Mouse (Mus musculus): ENCODE data around the gene Sap30. TPM values are rescaled to one million over a fixed set of nuclear protein-coding genes. Genes with fewer than 3 reads are reported as not detected.

Sap30 gene
- polyA plus RNA-seq (2012; rRNA removed) = 10.7 and 11.1 TPM in 2 replicates

GRCm38 (mm10) chr8:57487441-57488155 is at the start of gene Sap30:
Gene Sap30, minus strand, starts transcription at chr8:57487860.

DNA sequence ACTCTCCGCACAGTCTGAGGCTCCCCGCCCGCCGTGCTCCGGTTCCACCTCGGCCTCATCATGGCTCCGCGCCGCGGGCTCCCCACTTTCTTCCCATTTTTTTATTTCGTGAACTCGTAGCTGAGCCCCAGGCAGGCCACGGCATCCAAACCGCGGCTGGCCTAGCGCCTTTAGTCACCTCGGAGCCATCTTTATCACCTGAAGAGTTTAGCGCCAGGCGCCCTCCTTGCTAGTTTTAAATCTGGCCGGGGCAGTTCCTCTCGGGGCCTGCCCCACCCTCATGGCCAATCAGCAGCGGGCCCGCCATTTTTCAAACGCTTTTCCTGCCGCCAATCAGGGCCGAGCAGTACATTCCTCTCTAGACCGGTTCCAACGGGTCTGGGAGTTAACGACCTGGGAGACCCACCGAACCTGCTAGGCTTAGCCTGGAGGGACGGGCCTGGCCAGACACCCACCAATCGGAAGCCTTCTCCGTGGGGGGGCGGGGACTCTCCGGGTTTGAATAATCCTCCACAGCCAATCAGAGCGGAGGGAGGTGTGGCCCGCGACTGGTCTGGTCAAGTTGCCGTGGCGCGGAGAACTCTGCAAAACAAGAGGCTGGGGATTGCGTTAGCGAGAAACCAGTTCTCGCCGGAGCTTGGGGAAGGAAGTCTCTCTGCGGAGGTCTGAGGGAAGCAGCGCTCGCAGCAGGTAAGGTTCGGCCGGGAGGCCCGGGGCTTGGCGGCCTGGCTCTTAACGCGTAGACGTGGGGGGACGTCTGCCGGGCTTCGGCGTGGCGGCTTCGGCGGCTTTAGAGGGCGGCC is 23.9 kb upstream of the Sap30 start, which contains the start of gene Hmgb2:
Hmgb2 (plus strand) TSS at position 592 of the 803 bp plus-strand sequence.

DNA sequence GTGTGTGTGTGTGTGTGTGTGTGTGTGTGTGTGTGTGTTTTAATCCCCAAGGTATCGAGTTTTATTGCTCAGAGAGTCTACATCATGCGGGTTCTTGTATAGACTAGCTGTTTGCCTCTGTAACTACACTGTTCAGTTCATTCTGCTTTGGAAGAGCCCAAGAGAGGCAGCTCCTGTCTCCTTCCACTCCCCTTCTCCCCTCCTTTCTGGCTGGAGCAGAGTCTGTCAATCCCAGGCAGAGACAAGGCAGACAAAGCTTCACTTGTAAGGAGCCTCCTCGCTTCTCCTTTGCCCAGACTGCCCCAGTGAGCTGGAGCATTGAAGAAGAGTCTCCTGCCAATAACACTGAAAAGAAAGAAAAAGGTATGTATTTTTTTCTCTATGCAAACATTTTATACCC is 31.9 kb downstream of the Sap30 start, which contains the start of gene Scrg1:
Scrg1 (plus strand) TSS at position 159 of the 400 bp plus-strand sequence.

Other genes with a start within 250 kb of the Sap30 start
- gene Hand2, start 166.9 kb downstream of the Sap30 start, polyA plus RNA-seq (2012; rRNA removed) = 2.3 and 2.8 TPM in 2 replicates
- 1.8 and 2.8 TPM in 2 replicates for gene Scrg1, start 31.9 kb downstream of the Sap30 start, polyA plus RNA-seq (2012; rRNA removed)
- gene Hmgb2, start 24.0 kb upstream of the Sap30 start, polyA plus RNA-seq (2012; rRNA removed) = 124 and 132 TPM in 2 replicates
- gene Galnt7, start 165.2 kb upstream of the Sap30 start, polyA plus RNA-seq (2012; rRNA removed) = 2.2 and 2.9 TPM in 2 replicates